Mouse (Mus musculus) granulocyte monocyte progenitor cell, adult 5-6 weeks (primary cell): ENCODE measurements around the gene Dph5. TPM values are rescaled to one million over a fixed set of nuclear protein-coding genes. Genes with fewer than 3 reads are reported as not detected.

Source experiments
- ATAC-seq: replicated peaks from 2 replicates; pipeline ENCODE4 v1.8.0; 2016; ENCODE audit warnings: mild to moderate bottlenecking, moderate TSS enrichment, inconsistent platforms; ENCODE audit not compliant: poor library complexity, severe bottlenecking
- total RNA-seq, 2 experiments: library from RNA; stranded (forward) in 1 of 2; stranded (reverse) in 1 of 2; fragments of 200-712, 200-1000 nt in 1 of 2; fragments of >200 nt in 1 of 2; fragmentation: Nextera tagmentation in 1 of 2; gene quantifications; 2 replicates each; pipeline ENCODE4 v1.2.3; 2014 to 2017

The Dph5 gene
- total RNA-seq, 2 experiments from 2014 or later, result 36.2 to 50.4 TPM

GRCm38 (mm10) chr3:115949220-115949920 is 61.7 kb downstream of the Dph5 start:
- no peak for ATAC-seq

GRCm38 (mm10) chr3:115949921-115950877 is 62.6 kb downstream of the Dph5 start:
- ATAC-seq, result no peak

- ATAC-seq, result no peak
Measured at GRCm38 (mm10) chr3:115951221-115951620, 63.6 kb downstream of the Dph5 start.

- no peak for ATAC-seq
Measured at GRCm38 (mm10) chr3:115952356-115952755, 64.7 kb downstream of the Dph5 start.

- ATAC-seq, result no peak
Measured at GRCm38 (mm10) chr3:115953088-115953487, 65.5 kb downstream of the Dph5 start.

- no peak for ATAC-seq
Measured at GRCm38 (mm10) chr3:115957223-115957622, 69.6 kb downstream of the Dph5 start.

- no peak for ATAC-seq
Measured at GRCm38 (mm10) chr3:115961311-115962027, 73.8 kb downstream of the Dph5 start.

- no peak for ATAC-seq
Measured at GRCm38 (mm10) chr3:115962028-115962415, 74.4 kb downstream of the Dph5 start.

- no peak for ATAC-seq
Measured at GRCm38 (mm10) chr3:115963597-115963996, 76.0 kb downstream of the Dph5 start.

- ATAC-seq, result no peak
Measured at GRCm38 (mm10) chr3:115964071-115964470, 76.4 kb downstream of the Dph5 start.

- ATAC-seq, result no peak
Measured at GRCm38 (mm10) chr3:115968745-115969530, 81.3 kb downstream of the Dph5 start.

GRCm38 (mm10) chr3:115971045-115971785 is 83.6 kb downstream of the Dph5 start:
- no peak for ATAC-seq

- ATAC-seq, result no peak
Measured at GRCm38 (mm10) chr3:115971891-115972646, 84.4 kb downstream of the Dph5 start.

GRCm38 (mm10) chr3:115974228-115974627 is 86.6 kb downstream of the Dph5 start:
- no peak for ATAC-seq

GRCm38 (mm10) chr3:115974995-115975394 is 87.4 kb downstream of the Dph5 start:
- no peak for ATAC-seq

GRCm38 (mm10) chr3:115979000-115979399 is 91.4 kb downstream of the Dph5 start:
- ATAC-seq, result no peak

- ATAC-seq, result no peak
Measured at GRCm38 (mm10) chr3:115983217-115983616, 95.6 kb downstream of the Dph5 start.
